Mouse (Mus musculus): ENCODE results near the gene Gtf3c4. TPM values are rescaled to one million over a fixed set of nuclear protein-coding genes. Genes with fewer than 3 reads are reported as not detected.

Gtf3c4 gene
- 15.5 and 16.5 TPM in 2 replicates for polyA plus RNA-seq (2015; fragmentation: Nextera tagmentation; extraction: Ambion mirVana)

DNA sequence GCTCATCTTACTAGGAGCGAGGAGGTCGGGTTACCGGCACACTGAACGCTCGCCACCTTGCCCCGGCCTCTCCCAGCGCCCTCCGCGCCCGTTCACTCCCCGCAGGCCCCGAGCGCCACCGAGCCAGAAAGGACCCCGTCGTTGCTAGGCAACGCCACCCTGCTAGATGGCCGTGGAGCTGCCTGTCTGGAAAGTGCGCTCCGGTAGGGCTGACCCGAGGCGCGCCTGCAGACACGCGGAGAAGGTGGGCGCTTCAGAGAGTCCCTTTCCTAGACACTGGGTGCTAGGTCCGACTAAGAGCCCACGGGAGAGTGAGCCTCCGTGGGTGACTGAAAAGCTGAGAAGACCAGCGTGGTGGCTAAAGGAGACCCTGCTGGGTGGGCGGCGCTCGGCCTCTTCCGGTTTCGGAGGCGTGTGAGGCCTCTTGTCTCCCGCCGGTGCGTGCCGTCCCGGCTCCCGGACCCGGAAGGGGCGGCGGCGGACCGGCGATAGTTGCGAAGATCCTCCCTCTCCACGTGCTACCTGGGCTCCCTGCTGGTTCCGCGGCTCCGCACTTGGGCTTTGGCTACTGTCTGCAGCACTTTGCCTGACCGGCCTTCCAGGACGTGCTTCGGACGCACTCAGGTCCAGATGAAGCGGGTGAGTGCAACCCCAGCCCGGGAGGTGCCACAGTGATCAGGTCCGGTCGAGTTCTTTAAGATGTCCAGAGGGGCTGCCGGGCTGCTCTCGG is at the start of gene Gtf3c4, which contains the start of gene Ddx31:
TSS of gene Gtf3c4 (minus strand) at position 139 of the 730 bp plus-strand sequence.
TSS of gene Ddx31 (plus strand) at position 185 of the 730 bp plus-strand sequence.
- Histone ChIP-seq H3K36me3 (peaks cover 12% of the 10 kb centered on the region), H3K4me1 (peaks cover 40% of the 10 kb centered on the region), H3K4me3 (replicated peaks) (peak within 1 kb of the TSS; percentile 100), H3K9ac (peak within 1 kb of the TSS; percentile 84), H3K27me3 (no peaks in the 10 kb centered on the region), H3K4me2 (peak within 1 kb of the TSS; percentile 76), H3K27ac (peak within 1 kb of the TSS; percentile 96), H3K9me3 (replicated peaks) (no peaks in the 10 kb centered on the region)
- ATAC-seq (replicated peaks; ENCODE audit: low FRiP score) = peak; percentile 96
- under 1% methylated on average over 63 of the region's 63 CpGs for WGBS

DNA sequence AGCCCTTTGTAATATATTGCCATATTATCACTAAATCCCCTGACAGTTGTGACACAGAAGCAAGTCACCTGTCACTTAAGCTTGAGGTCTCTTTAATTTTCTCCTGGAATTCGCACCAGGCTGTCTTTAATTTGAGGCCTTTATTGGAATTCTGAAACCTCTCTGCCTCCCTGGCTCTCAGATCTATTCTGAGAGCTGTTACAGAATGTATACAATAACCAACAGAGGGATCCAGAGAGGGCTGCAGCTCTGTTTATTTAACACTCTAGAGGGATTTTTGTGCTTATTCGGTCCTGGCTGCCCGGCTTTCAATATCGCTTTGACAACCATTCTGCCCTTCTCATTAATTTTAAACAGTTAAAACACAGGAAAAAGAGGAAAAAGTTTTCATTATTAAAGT is 44.8 kb upstream of the Gtf3c4 start:
- Histone ChIP-seq H3K27ac (no peak overlapping the region), H3K36me3 (peaks cover 67% of the 10 kb centered on the region), H3K4me2 (no peak overlapping the region), H3K4me3 (replicated peaks) (no peak overlapping the region), H3K9ac (no peak overlapping the region), H3K4me1 (no peaks in the 10 kb centered on the region), H3K9me3 (replicated peaks) (no peaks in the 10 kb centered on the region), H3K27me3 (no peaks in the 10 kb centered on the region)
- 75% methylated on average over 4 of the region's 4 CpGs for WGBS
- no peak for ATAC-seq (replicated peaks; ENCODE audit: low FRiP score)

DNA sequence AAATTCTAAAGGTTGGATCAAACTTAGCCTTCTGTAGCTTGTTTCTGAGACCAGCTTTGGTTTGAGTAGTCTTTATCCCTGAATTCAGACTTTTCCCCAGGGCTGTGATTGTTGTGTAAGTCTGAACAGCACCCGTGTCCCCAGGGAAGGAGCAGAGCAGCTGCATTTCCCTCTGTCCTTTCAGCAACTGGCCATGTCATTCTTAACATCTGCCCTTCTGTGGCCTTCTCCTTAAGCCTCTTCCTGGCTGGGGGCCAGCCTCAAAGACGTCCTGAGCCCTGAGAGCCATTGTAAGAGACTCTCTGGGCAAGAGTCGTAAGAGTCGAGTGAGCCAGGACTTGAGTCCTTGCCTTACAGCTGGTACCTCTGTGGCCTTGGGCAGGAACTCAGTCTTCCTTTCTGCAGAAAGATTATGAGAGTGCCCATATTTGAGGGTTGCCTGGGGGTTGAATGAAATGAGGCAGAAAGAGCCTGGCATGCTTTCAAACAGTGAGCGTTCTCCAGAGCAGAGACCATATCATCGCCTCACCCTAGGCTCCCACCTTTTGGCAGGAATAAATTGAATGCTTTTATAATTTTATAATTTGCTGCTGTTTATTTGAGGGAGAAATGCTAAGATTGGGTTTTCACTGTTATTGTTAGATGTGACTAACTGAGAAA is 42.8 kb upstream of the Gtf3c4 start:
- H3K36me3 ChIP-seq = peaks cover 61% of the 10 kb centered on the region
- no peak overlapping the region for H3K27ac ChIP-seq
- no peak overlapping the region for H3K4me2 ChIP-seq
- H3K27me3 ChIP-seq = no peaks in the 10 kb centered on the region
- no peak overlapping the region for H3K9ac ChIP-seq
- WGBS = 81% methylated on average over 6 of the region's 6 CpGs
- no peak overlapping the region for H3K4me3 ChIP-seq (replicated peaks)
- H3K4me1 ChIP-seq = no peaks in the 10 kb centered on the region
- no peaks in the 10 kb centered on the region for H3K9me3 ChIP-seq (replicated peaks)
- no peak for ATAC-seq (replicated peaks; ENCODE audit: low FRiP score)

DNA sequence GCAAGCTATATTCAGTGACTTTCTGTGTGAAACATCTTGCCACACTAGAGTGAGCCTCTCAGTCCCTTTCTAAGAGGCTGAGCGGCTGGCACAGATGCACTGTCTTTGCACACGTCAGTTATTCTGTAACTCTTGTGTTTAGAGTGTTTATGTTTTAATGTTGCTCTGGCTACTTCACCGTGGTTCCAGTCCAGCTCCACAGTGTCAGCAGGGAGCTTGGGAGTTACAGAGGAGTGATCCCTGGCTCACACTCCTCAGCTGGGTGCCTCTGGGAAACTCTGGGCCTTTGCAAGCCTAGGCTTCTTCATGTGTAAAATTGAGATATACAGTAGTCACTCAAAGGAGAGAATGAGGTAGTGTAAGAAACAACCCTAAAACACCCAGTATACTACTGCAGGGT is 41.9 kb upstream of the Gtf3c4 start:
- ATAC-seq (replicated peaks; ENCODE audit: low FRiP score) = no peak
- Histone ChIP-seq H3K4me2 (no peak overlapping the region), H3K36me3 (peaks cover 59% of the 10 kb centered on the region), H3K27me3 (no peaks in the 10 kb centered on the region), H3K27ac (no peak overlapping the region), H3K9me3 (replicated peaks) (no peaks in the 10 kb centered on the region), H3K9ac (no peak overlapping the region), H3K4me3 (replicated peaks) (no peak overlapping the region), H3K4me1 (no peaks in the 10 kb centered on the region)
- 91% methylated on average over 3 of the region's 3 CpGs for WGBS

DNA sequence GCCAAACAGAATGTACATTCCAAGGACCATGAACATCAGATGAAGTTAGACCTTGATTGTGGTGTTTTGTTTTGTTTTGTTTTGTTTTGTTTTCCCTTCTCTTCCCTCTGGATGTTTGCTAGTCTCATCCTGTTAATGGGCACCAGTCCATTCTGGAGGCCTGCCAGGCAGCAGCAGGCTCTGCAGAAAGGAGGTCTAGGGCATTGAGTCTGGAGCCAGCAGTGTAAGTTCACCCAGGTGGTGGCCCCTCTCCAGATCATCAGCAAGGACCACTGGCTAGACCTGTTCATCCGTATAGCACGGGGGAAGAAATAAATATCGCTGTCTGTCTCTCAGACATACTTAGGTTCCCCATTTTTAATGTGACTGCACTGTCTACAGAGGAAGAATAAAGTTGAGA is 41.1 kb upstream of the Gtf3c4 start:
- no peak for ATAC-seq (replicated peaks; ENCODE audit: low FRiP score)
- Histone ChIP-seq H3K4me3 (replicated peaks) (no peak overlapping the region), H3K9me3 (replicated peaks) (no peaks in the 10 kb centered on the region), H3K27me3 (no peaks in the 10 kb centered on the region), H3K27ac (no peak overlapping the region), H3K36me3 (peaks cover 63% of the 10 kb centered on the region), H3K4me2 (no peak overlapping the region), H3K4me1 (no peaks in the 10 kb centered on the region), H3K9ac (no peak overlapping the region)
- 87% methylated on average over 3 of the region's 3 CpGs for WGBS

DNA sequence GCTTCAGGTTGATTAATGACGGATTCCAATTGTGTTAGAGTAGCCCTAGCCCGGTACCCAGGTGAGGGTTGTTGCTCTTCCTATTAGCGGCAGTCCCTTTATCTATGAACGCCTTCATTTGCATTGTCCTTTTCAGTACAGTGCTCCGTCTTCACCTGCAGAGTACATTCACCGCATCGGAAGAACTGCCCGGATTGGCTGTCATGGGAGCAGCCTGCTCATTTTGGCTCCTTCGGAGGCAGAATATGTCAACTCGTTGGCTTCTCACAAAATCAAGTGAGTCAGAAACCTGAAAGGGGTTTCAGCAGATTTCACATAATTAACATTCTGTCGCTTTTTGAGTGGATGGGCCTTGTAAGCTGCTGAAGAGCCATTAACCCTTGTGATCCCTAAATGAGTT is 35.4 kb upstream of the Gtf3c4 start:
- no peak overlapping the region for H3K27ac ChIP-seq
- H3K9me3 ChIP-seq (replicated peaks) = no peaks in the 10 kb centered on the region
- 87% methylated on average over 11 of the region's 11 CpGs for WGBS
- H3K9ac ChIP-seq = no peak overlapping the region
- H3K4me2 ChIP-seq = no peak overlapping the region
- ATAC-seq (replicated peaks; ENCODE audit: low FRiP score) = no peak
- H3K27me3 ChIP-seq = no peaks in the 10 kb centered on the region
- no peak overlapping the region for H3K4me3 ChIP-seq (replicated peaks)
- H3K4me1 ChIP-seq = no peaks in the 10 kb centered on the region
- peaks cover 62% of the 10 kb centered on the region for H3K36me3 ChIP-seq

DNA sequence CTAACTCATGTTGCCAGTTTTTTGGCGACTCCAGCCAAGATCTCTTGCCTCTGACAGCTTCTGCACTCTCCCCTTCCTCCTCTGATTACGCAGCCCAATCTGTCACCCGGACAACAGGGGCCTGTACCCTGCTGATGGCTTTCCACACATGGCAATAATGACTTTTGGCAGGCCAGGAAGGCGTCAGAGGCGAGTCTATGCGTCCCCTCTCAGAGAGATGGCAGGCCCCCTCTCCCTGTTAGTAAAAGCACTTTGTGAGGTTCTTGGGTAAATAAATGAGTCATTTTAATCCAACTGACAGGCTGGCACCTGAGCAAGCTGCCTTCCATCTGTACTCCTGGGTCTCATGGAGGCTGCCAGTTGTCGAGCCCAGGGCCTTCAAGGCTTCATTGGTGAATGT is 27.3 kb upstream of the Gtf3c4 start:
- ATAC-seq (replicated peaks; ENCODE audit: low FRiP score) = no peak

DNA sequence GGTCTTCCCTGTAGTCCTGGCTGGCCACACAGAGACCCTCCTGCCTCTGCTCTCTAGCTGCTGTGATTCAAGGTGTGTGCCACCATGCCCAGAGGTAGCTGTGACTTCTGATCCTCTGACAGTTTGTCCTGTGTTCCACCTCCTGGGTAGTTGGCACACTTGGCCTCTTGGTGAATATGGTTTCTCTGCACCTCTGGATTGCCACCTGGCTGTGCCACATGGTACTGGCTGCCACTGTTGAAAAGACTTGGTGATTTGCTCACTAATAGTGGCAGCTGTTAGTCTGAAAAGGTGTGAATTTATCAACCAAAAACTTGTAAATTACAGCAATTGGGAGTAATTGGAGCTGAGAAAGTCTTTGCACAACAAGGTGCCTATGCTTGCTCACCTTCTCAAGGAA is 23.7 kb upstream of the Gtf3c4 start:
- no peak overlapping the region for H3K4me3 ChIP-seq (replicated peaks)
- H3K4me2 ChIP-seq = no peak overlapping the region
- H3K4me1 ChIP-seq = no peaks in the 10 kb centered on the region
- no peak overlapping the region for H3K9ac ChIP-seq
- H3K36me3 ChIP-seq = peaks cover 95% of the 10 kb centered on the region
- no peaks in the 10 kb centered on the region for H3K27me3 ChIP-seq
- ATAC-seq (replicated peaks; ENCODE audit: low FRiP score) = no peak
- H3K27ac ChIP-seq = no peak overlapping the region
- no peaks in the 10 kb centered on the region for H3K9me3 ChIP-seq (replicated peaks)

More for the DNA sequence above, 27.3 kb upstream of the Gtf3c4 start:
- Histone ChIP-seq H3K9ac (no peak overlapping the region), H3K4me3 (replicated peaks) (no peak overlapping the region), H3K4me2 (no peak overlapping the region), H3K36me3 (peaks cover 76% of the 10 kb centered on the region), H3K4me1 (no peaks in the 10 kb centered on the region), H3K27ac (no peak overlapping the region), H3K27me3 (no peaks in the 10 kb centered on the region), H3K9me3 (replicated peaks) (no peaks in the 10 kb centered on the region)
- 52% methylated on average over 7 of the region's 7 CpGs for WGBS

DNA sequence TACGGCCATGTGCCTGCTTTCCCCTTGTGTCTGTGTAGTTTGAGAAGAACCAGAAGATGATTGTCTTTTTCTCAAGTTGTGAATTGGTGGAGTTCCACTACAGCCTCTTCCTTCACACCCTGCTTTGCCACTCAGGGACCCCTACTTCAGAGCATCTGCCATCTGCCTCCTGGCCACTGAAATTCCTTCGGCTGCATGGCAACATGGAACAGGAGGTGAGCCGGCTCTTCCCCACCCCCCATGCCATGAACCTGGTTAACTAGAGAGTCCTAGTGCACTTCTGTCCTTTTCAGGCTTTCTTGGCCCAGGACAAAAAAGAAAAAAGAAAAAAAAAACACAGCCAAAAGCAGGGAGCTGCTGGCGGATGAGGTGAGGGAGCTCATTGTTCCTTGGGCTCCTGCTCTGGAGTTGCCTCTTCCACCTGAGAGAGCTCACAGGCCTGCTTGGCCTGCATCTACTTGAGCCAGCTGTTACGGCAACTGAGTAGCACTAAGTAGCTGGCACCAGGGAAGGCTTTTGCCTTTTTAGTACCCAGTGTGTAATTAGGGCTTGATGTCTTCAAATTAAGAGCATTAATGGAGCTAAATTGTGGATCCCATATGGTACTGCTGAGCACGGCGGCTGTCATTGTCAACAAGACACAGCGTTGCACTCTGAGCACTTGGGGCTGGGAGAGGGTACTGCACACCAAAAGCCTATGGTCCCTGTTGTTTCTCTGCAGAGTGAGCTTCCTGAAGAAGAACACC is 20.7 kb upstream of the Gtf3c4 start:
- H3K36me3 ChIP-seq = peaks cover 98% of the 10 kb centered on the region

DNA sequence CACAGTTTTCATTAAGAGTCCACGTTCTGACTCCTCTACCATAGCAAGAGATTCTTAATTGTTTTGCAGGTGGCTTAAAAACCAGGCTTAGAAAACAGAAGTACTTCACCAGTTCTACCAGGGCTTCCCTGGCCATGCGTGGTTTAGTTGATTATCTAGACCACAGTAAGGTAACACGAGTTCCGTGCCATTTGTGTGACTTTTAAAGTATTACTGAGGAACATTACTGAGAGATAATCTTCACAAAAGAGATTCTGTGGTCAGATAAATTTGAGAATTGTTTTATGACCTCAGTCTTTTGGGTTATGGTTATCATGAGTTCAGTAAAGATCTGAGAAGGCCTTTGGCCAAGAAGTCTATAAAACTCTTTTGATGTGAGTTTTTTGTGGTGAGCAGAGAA is 19.1 kb upstream of the Gtf3c4 start:
- Histone ChIP-seq H3K36me3 (peaks cover 94% of the 10 kb centered on the region), H3K9me3 (replicated peaks) (no peaks in the 10 kb centered on the region), H3K4me3 (replicated peaks) (no peak overlapping the region), H3K27me3 (no peaks in the 10 kb centered on the region), H3K9ac (no peak overlapping the region), H3K27ac (no peak overlapping the region), H3K4me2 (no peak overlapping the region), H3K4me1 (no peaks in the 10 kb centered on the region)
- 92% methylated on average over 4 of the region's 4 CpGs for WGBS
- ATAC-seq (replicated peaks; ENCODE audit: low FRiP score) = no peak

More for the DNA sequence above, 20.7 kb upstream of the Gtf3c4 start:
- H3K9me3 ChIP-seq (replicated peaks) = no peaks in the 10 kb centered on the region
- no peak overlapping the region for H3K4me2 ChIP-seq
- 95% methylated on average over 8 of the region's 8 CpGs for WGBS
- H3K27ac ChIP-seq = no peak overlapping the region
- H3K4me1 ChIP-seq = no peaks in the 10 kb centered on the region
- ATAC-seq (replicated peaks; ENCODE audit: low FRiP score) = no peak
- H3K4me3 ChIP-seq (replicated peaks) = no peak overlapping the region
- H3K27me3 ChIP-seq = no peaks in the 10 kb centered on the region
- no peak overlapping the region for H3K9ac ChIP-seq

DNA sequence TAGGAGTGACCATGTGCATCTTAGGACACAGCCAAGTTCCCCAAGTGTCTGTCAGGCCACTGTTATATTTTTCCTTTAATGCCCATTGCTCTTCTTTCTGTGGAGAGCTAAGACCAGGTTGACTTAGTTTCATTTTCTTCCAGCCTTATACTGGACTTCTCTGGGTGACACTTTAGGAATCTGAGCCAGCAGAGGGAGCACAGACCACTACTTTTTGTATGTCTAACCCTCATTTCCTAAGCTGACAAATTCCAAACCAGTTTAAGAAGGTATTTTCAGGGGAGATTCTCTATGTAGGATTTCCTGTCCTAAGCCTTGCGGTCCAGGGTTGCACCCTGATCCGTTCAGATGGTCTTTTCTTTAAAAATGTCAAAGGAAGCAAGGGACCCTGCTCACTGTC is 15.6 kb upstream of the Gtf3c4 start:
- no peak for ATAC-seq (replicated peaks; ENCODE audit: low FRiP score)
- H3K4me1 ChIP-seq = no peaks in the 10 kb centered on the region
- no peak overlapping the region for H3K9ac ChIP-seq
- no peak overlapping the region for H3K27ac ChIP-seq
- WGBS = 90% methylated on average over 2 of the region's 2 CpGs
- H3K36me3 ChIP-seq = peaks cover 82% of the 10 kb centered on the region
- no peaks in the 10 kb centered on the region for H3K9me3 ChIP-seq (replicated peaks)
- no peak overlapping the region for H3K4me2 ChIP-seq
- H3K27me3 ChIP-seq = no peaks in the 10 kb centered on the region
- H3K4me3 ChIP-seq (replicated peaks) = no peak overlapping the region

DNA sequence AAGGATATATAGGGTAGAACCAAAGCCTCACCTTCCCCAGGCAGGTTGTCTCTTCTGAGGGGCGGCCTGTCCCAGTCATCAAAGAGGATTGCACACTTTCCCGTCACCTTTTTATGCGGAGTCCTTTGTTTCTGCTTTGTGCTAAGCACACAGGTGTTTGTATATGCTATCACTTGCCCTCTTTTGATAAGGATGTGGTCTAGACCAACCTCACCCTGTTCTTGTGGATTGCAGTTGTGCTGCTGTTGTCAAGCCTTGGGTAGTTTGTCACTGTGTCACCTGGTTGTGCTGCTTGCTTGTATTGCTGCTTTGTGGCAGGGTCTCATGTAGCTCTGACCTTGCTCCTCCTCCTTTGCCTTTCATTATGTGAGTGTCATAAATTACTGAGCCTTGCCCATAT is 12.4 kb upstream of the Gtf3c4 start:
- no peaks in the 10 kb centered on the region for H3K9me3 ChIP-seq (replicated peaks)
- H3K9ac ChIP-seq = no peak overlapping the region
- no peak overlapping the region for H3K27ac ChIP-seq
- 94% methylated on average over 3 of the region's 3 CpGs for WGBS
- H3K4me3 ChIP-seq (replicated peaks) = no peak overlapping the region
- no peak for ATAC-seq (replicated peaks; ENCODE audit: low FRiP score)
- no peaks in the 10 kb centered on the region for H3K4me1 ChIP-seq
- no peaks in the 10 kb centered on the region for H3K27me3 ChIP-seq
- H3K4me2 ChIP-seq = no peak overlapping the region
- peaks cover 82% of the 10 kb centered on the region for H3K36me3 ChIP-seq

All from kidney, embryonic 15.5 days (tissue).